Mouse (Mus musculus): ENCODE measurements around the gene a.

The a gene

GRCm38 (mm10) chr2:154782856-154783650 is 8.1 kb upstream of the a start:
- DNase-seq (ENCODE audit: low read depth, low spot score), result no peak

- DNase-seq (ENCODE audit: low read depth, low spot score), result no peak
Observed at GRCm38 (mm10) chr2:154785284-154785683, 5.9 kb upstream of the a start.

- DNase-seq (ENCODE audit: low read depth, low spot score), result peak; percentile 92
Observed at GRCm38 (mm10) chr2:154786187-154786586, 5.0 kb upstream of the a start.

- DNase-seq (ENCODE audit: low read depth, low spot score), result no peak
Observed at GRCm38 (mm10) chr2:154786776-154787175, 4.4 kb upstream of the a start.

- no peak for DNase-seq (ENCODE audit: low read depth, low spot score)
Observed at GRCm38 (mm10) chr2:154789381-154789780, 1.8 kb upstream of the a start.

GRCm38 (mm10) chr2:154789977-154790655 is 1.1 kb upstream of the a start:
- DNase-seq (ENCODE audit: low read depth, low spot score), result peak; percentile 29

GRCm38 (mm10) chr2:154791661-154792642 is 750 bp downstream of the a start:
- peak; percentile 50 for DNase-seq (ENCODE audit: low read depth, low spot score)

- DNase-seq (ENCODE audit: low read depth, low spot score), result no peak
Observed at GRCm38 (mm10) chr2:154803372-154803771, 12.2 kb downstream of the a start.

- DNase-seq (ENCODE audit: low read depth, low spot score), result no peak
Observed at GRCm38 (mm10) chr2:154803845-154804244, 12.6 kb downstream of the a start.

- DNase-seq (ENCODE audit: low read depth, low spot score), result no peak
Observed at GRCm38 (mm10) chr2:154807689-154808088, 16.5 kb downstream of the a start.

GRCm38 (mm10) chr2:154809107-154809762 is 18.0 kb downstream of the a start:
- no peak for DNase-seq (ENCODE audit: low read depth, low spot score)

- DNase-seq (ENCODE audit: low read depth, low spot score), result no peak
Observed at GRCm38 (mm10) chr2:154810821-154811220, 19.6 kb downstream of the a start.

GRCm38 (mm10) chr2:154813426-154813825 is 22.2 kb downstream of the a start:
- no peak for DNase-seq (ENCODE audit: low read depth, low spot score)

GRCm38 (mm10) chr2:154817089-154817488 is 25.9 kb downstream of the a start:
- DNase-seq (ENCODE audit: low read depth, low spot score), result no peak

- no peak for DNase-seq (ENCODE audit: low read depth, low spot score)
Observed at GRCm38 (mm10) chr2:154817788-154818187, 26.6 kb downstream of the a start.

GRCm38 (mm10) chr2:154818599-154818998 is 27.4 kb downstream of the a start:
- no peak for DNase-seq (ENCODE audit: low read depth, low spot score)

GRCm38 (mm10) chr2:154820346-154820745 is 29.1 kb downstream of the a start:
- no peak for DNase-seq (ENCODE audit: low read depth, low spot score)

GRCm38 (mm10) chr2:154826054-154826538 is 34.9 kb downstream of the a start:
- no peak for DNase-seq (ENCODE audit: low read depth, low spot score)

- DNase-seq (ENCODE audit: low read depth, low spot score), result no peak
Observed at GRCm38 (mm10) chr2:154827521-154827920, 36.3 kb downstream of the a start.

GRCm38 (mm10) chr2:154832471-154832870 is 41.3 kb downstream of the a start:
- DNase-seq (ENCODE audit: low read depth, low spot score), result no peak

Measured in c-Kit-negative CD71-positive TER-119-positive erythroid progenitor cells, embryonic 14.5 days (primary cell).